Mouse (Mus musculus) ES-Bruce4 (cell line): ENCODE measurements around the gene Ncor2.

ENCODE experiments used
- CTCF ChIP-seq: IDR thresholded peaks from one replicate; pipeline ENCODE4 v1.8.1; 2011; ENCODE audit warnings: low read depth, low read length
- EP300 ChIP-seq: IDR thresholded peaks from 2 replicates; pipeline ENCODE4 v1.6.1; 2011; ENCODE audit warnings: low read depth, low read length; ENCODE audit not compliant: insufficient read depth
- POLR2A ChIP-seq: IDR thresholded peaks from one replicate; pipeline ENCODE4 v1.8.1; 2011; ENCODE audit warnings: low read length; ENCODE audit not compliant: insufficient read depth

DNA sequence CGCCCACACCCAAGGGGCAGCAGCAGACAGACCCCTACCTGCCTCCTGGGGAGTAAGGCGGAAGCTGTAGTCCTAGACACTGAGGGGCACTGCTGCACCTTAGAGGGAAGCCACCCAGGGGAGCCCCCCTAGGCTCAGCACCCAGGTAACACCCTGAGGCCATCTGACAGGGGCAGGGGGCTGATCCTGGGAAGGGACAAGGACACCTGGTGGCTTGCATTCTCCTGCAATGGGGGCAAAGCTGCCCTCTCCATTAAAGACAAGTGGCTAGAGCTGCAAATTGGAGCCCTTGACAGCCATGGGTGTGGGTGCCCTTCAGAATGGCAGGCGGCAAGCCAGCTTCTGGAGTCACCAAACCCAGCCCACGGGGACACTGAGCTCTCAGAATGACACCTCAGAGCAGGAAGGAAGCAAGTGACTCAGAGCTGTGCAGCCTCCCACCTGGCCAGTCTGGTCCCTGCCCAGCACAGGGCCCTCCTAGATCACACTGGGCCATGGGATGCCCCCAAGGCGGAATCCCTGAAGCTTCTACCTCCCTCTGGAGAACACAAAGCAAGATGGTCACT lies 79.2 kb downstream of the Ncor2 start:
- TF ChIP-seq CTCF (no peak), POLR2A (no peak), EP300 (no peak)
